Mouse (Mus musculus) lung, postnatal 0 days (tissue): ENCODE measurements at regions not wholly inside any gene's neighbourhood (a gene's known extent, or its start where the extent isn't known, plus 50 kb on each side); places are given as distances from the start of the nearest gene placed in this dataset.
A peak's percentile ranks its signal among the peaks of the same experiment; 100 is the strongest.

Experiments
- ATAC-seq: fragments of 200-750 bp; cut with Nextera tagmentation; 2 replicates; pipeline ENCODE4 v1.8.0; 2017; ENCODE audit warnings: moderate library complexity
- DNase-seq: peaks from one replicate; pipeline ENCODE4 v3.0.0-alpha.2; 2016; ENCODE audit warnings: low spot score
- H3K27ac ChIP-seq: fragments of 300-500 bp; sonication (generic); 2 replicates; pipeline ENCODE4 v1.5.1; 2014; ENCODE audit warnings: antibody characterized with exemption, mild to moderate bottlenecking, low read length, mixed read lengths
- H3K27me3 ChIP-seq: fragments of 300-500 bp; sonication (generic); replicated peaks from 2 replicates; pipeline ENCODE4 v1.6.1; 2014; ENCODE audit warnings: low read length, mixed read lengths; ENCODE audit not compliant: insufficient read depth
- H3K36me3 ChIP-seq: fragments of 300-500 bp; sonication (generic); 2 replicates; pipeline ENCODE4 v1.6.1; 2014; ENCODE audit warnings: low read length, mixed read lengths; ENCODE audit not compliant: insufficient read depth
- H3K4me1 ChIP-seq: fragments of 300-500 bp; sonication (generic); 2 replicates; pipeline ENCODE4 v1.6.1; 2014; ENCODE audit warnings: antibody characterized with exemption, low read depth, low read length, mixed read lengths; ENCODE audit not compliant: insufficient read depth
- H3K4me2 ChIP-seq: fragments of 300-500 bp; sonication (generic); replicated peaks from 2 replicates; pipeline ENCODE4 v1.6.1; 2014; ENCODE audit warnings: low read depth, mild to moderate bottlenecking, low read length, moderate library complexity, mixed read lengths
- H3K4me3 ChIP-seq: fragments of 300-500 bp; sonication (generic); 2 replicates; pipeline ENCODE4 v1.5.1; 2014; ENCODE audit warnings: low read depth, low read length
- H3K9ac ChIP-seq: fragments of 300-500 bp; sonication (generic); replicated peaks from 2 replicates; pipeline ENCODE4 v1.6.1; 2014; ENCODE audit warnings: low read depth, mild to moderate bottlenecking
- H3K9me3 ChIP-seq: fragments of 300-500 bp; sonication (generic); 2 replicates; pipeline ENCODE4 v1.6.1; 2016; ENCODE audit warnings: low read length, mixed read lengths
- CTCF ChIP-seq: IDR thresholded peaks from 2 replicates; pipeline ENCODE4 v1.5.1; 2016; ENCODE audit warnings: antibody characterized with exemption, mild to moderate bottlenecking
- EP300 ChIP-seq: IDR thresholded peaks from 2 replicates; pipeline ENCODE4 v1.6.1; 2016; ENCODE audit warnings: antibody characterized with exemption, mild to moderate bottlenecking, control low read depth
- WGBS: fragments of 180-500 bp; shearing (Covaris S2); extraction: QIAGEN DNeasy Blood & Tissue Kit; methylation state at CpG from one replicate; pipeline ENCODE4 v1.1.7; 2014; 5-methylcytosine and 5-hydroxymethylcytosine counted together

GRCm38 (mm10) chr14:25377900-25378716, 80.9 kb upstream of the Zmiz1 start:
- ATAC-seq (peak; percentile 93), DNase-seq (peak; percentile 98)
- Histone ChIP-seq H3K9ac (peak overlapping the region; percentile 83), H3K4me3 (peak overlapping the region; percentile 47), H3K36me3 (no peaks in the 10 kb centered on the region), H3K27ac (peak overlapping the region; percentile 97), H3K4me2 (peak overlapping the region; percentile 69), H3K9me3 (no peaks in the 10 kb centered on the region), H3K4me1 (peaks cover 13% of the 10 kb centered on the region), H3K27me3 (no peaks in the 10 kb centered on the region)
- WGBS = under 1% methylated on average over 48 of the region's 54 CpGs
- TF ChIP-seq CTCF (peak; percentile 43; the same call in 1 of the 2 replicates), EP300 (peak; percentile 64)

- peak overlapping the region; percentile 47 for H3K4me3 ChIP-seq
- peak overlapping the region; percentile 83 for H3K9ac ChIP-seq
- peak; percentile 66 for TF ChIP-seq EP300
- TF ChIP-seq CTCF = no peak
- no peaks in the 10 kb centered on the region for H3K27me3 ChIP-seq
- DNase-seq (peak; percentile 75), ATAC-seq (peak; percentile 35)
- peak overlapping the region; percentile 69 for H3K4me2 ChIP-seq
- no peaks in the 10 kb centered on the region for H3K36me3 ChIP-seq
- 7% methylated on average over 13 of the region's 13 CpGs for WGBS
- H3K4me1 ChIP-seq = peaks cover 13% of the 10 kb centered on the region
- no peaks in the 10 kb centered on the region for H3K9me3 ChIP-seq
- H3K27ac ChIP-seq = peak overlapping the region; percentile 97
These were observed 80.2 kb upstream of the Zmiz1 start for GRCm38 (mm10) chr14:25378717-25379224.

GRCm38 (mm10) chr14:25383169-25383824, 75.7 kb upstream of the Zmiz1 start:
- no peak for ATAC-seq
- no peaks in the 10 kb centered on the region for H3K9me3 ChIP-seq
- H3K4me2 ChIP-seq = no peak overlapping the region
- TF ChIP-seq EP300 (peak; percentile 96), CTCF (no peak)
- WGBS = 71% methylated on average over 4 of the region's 4 CpGs
- H3K4me1 ChIP-seq = peaks cover 8% of the 10 kb centered on the region; the same call in 1 of the 2 replicates
- no peaks in the 10 kb centered on the region for H3K36me3 ChIP-seq
- no peak for DNase-seq
- no peak overlapping the region for H3K4me3 ChIP-seq
- H3K27ac ChIP-seq = no peak overlapping the region
- no peak overlapping the region for H3K9ac ChIP-seq
- H3K27me3 ChIP-seq = no peaks in the 10 kb centered on the region

GRCm38 (mm10) chr14:25385644-25386043, 73.3 kb upstream of the Zmiz1 start:
- Histone ChIP-seq H3K27me3 (no peaks in the 10 kb centered on the region), H3K4me3 (no peak overlapping the region), H3K36me3 (no peaks in the 10 kb centered on the region), H3K4me1 (no peaks in the 10 kb centered on the region), H3K9ac (no peak overlapping the region), H3K4me2 (no peak overlapping the region), H3K9me3 (no peaks in the 10 kb centered on the region), H3K27ac (no peak overlapping the region)
- TF ChIP-seq EP300 (no peak), CTCF (peak; percentile 62)
- no peak for DNase-seq
- no peak for ATAC-seq
- 34% methylated on average over 5 of the region's 5 CpGs for WGBS

- Histone ChIP-seq H3K27me3 (no peaks in the 10 kb centered on the region), H3K4me1 (no peaks in the 10 kb centered on the region), H3K36me3 (no peaks in the 10 kb centered on the region), H3K9me3 (no peaks in the 10 kb centered on the region), H3K4me2 (no peak overlapping the region), H3K9ac (no peak overlapping the region), H3K27ac (no peak overlapping the region), H3K4me3 (no peak overlapping the region)
- DNase-seq (no peak), ATAC-seq (no peak)
- TF ChIP-seq CTCF (no peak), EP300 (no peak)
- 82% methylated on average over 4 of the region's 4 CpGs for WGBS
These were observed 71.2 kb upstream of the Zmiz1 start for GRCm38 (mm10) chr14:25387780-25388179.

GRCm38 (mm10) chr14:25389314-25389713, 69.7 kb upstream of the Zmiz1 start:
- H3K4me3 ChIP-seq = no peak overlapping the region
- ATAC-seq (peak; percentile 75), DNase-seq (peak; percentile 60)
- H3K9ac ChIP-seq = no peak overlapping the region
- no peak overlapping the region for H3K27ac ChIP-seq
- WGBS = 12% methylated on average over 2 of the region's 2 CpGs
- no peak overlapping the region for H3K4me2 ChIP-seq
- no peaks in the 10 kb centered on the region for H3K36me3 ChIP-seq
- no peaks in the 10 kb centered on the region for H3K9me3 ChIP-seq
- H3K27me3 ChIP-seq = no peaks in the 10 kb centered on the region
- TF ChIP-seq CTCF (no peak), EP300 (no peak)
- no peaks in the 10 kb centered on the region for H3K4me1 ChIP-seq
